ENCODE assay signal across 40 mouse cellular contexts in genomic region chr11:98537480-98538034, GRCm38 (mm10). TPM values are rescaled to one million over a fixed set of nuclear protein-coding genes. Genes with fewer than 3 reads are reported as not detected.
"Had no signal": no experiment of that assay in that cellular context is flagged by ENCODE, and none has a peak within 500 bp of the region (broad histone marks: within the 10 kb centered on the region; RNA-seq: fewer than 3 reads in every experiment).

No protein-coding gene starts in this region.

- H3K36me3 ChIP-seq: limb, embryonic 10.5 days; limb, embryonic 12.5 days; limb, embryonic 13.5 days; limb, embryonic 15.5 days; liver, embryonic 12.5 days; liver, embryonic 13.5 days; liver, embryonic 15.5 days; lung, embryonic 15.5 days; midbrain, embryonic 10.5 days; midbrain, embryonic 12.5 days; midbrain, embryonic 13.5 days; midbrain, embryonic 15.5 days; neural tube, embryonic 12.5 days had no signal

- H3K27ac ChIP-seq: limb, embryonic 10.5 days; limb, embryonic 12.5 days; limb, embryonic 13.5 days; limb, embryonic 15.5 days; liver, embryonic 12.5 days; liver, embryonic 13.5 days; liver, embryonic 14.5 days; liver, embryonic 15.5 days; lung, embryonic 15.5 days; macrophage; midbrain, embryonic 10.5 days; midbrain, embryonic 12.5 days; midbrain, embryonic 13.5 days; midbrain, embryonic 15.5 days; neural tube, embryonic 12.5 days had no signal

- H3K4me1 ChIP-seq: limb, embryonic 10.5 days; limb, embryonic 12.5 days; limb, embryonic 13.5 days; limb, embryonic 15.5 days; liver, embryonic 12.5 days; liver, embryonic 13.5 days; liver, embryonic 15.5 days; lung, embryonic 15.5 days; midbrain, embryonic 10.5 days; midbrain, embryonic 12.5 days; midbrain, embryonic 13.5 days; midbrain, embryonic 15.5 days; neural tube, embryonic 12.5 days had no signal

- H3K9ac ChIP-seq: limb, embryonic 12.5 days; limb, embryonic 13.5 days; limb, embryonic 15.5 days; liver, embryonic 12.5 days; liver, embryonic 13.5 days; liver, embryonic 14.5 days; liver, embryonic 15.5 days; liver, postnatal 0 days; lung, embryonic 14.5 days; lung, embryonic 15.5 days; midbrain, embryonic 12.5 days; midbrain, embryonic 13.5 days; midbrain, embryonic 15.5 days; neural tube, embryonic 12.5 days had no signal

- H3K4me2 ChIP-seq: limb, embryonic 12.5 days; limb, embryonic 13.5 days; limb, embryonic 15.5 days; liver, embryonic 11.5 days; liver, embryonic 12.5 days; liver, embryonic 13.5 days; liver, embryonic 15.5 days; lung, embryonic 14.5 days; lung, embryonic 15.5 days; midbrain, embryonic 11.5 days; midbrain, embryonic 12.5 days; midbrain, embryonic 13.5 days; midbrain, embryonic 15.5 days; neural tube, embryonic 12.5 days had no signal

- H3K9me3 ChIP-seq: limb, embryonic 10.5 days; limb, embryonic 12.5 days; limb, embryonic 15.5 days; liver, embryonic 12.5 days; liver, embryonic 13.5 days; liver, embryonic 15.5 days; lung, embryonic 15.5 days; midbrain, embryonic 10.5 days; midbrain, embryonic 13.5 days; midbrain, embryonic 15.5 days; neural tube, embryonic 12.5 days had no signal

- H3K4me3 ChIP-seq: limb, embryonic 10.5 days; limb, embryonic 12.5 days; limb, embryonic 13.5 days; limb, embryonic 15.5 days; liver, embryonic 12.5 days; liver, embryonic 13.5 days; liver, embryonic 15.5 days; lung, embryonic 15.5 days; megakaryocyte, embryonic 14.5 days; midbrain, embryonic 10.5 days; midbrain, embryonic 12.5 days; midbrain, embryonic 13.5 days; midbrain, embryonic 15.5 days; myocyte; neural tube, embryonic 12.5 days had no signal

- DNase-seq: left cerebral cortex, postnatal 4 days; liver; liver, embryonic 13.5 days; liver, postnatal 0 days; lung, adult 18-20 months; lung, adult 2 months; lung, embryonic 14.5 days; lung, postnatal 10 days; lung, postnatal 14 days; lung, postnatal 36 days; lung, postnatal 4 days; midbrain, embryonic 14.5 days had no signal

RNA-seq across cellular contexts. Expression of gene Ikzf3, which starts 8.3 kb away (rescaled TPM):
- total RNA-seq: left cerebral cortex, postnatal 36 days had no signal
- polyA plus RNA-seq: limb, embryonic 10.5 days; limb, embryonic 11.5 days; midbrain, embryonic 14.5 days; midbrain, embryonic 16.5 days; myocyte; neural tube, embryonic 11.5 days had no signal

RNA-seq across cellular contexts. Expression of gene Zpbp2, which starts 13.3 kb away (rescaled TPM):
- total RNA-seq: left cerebral cortex, adult 8-10 months; left cerebral cortex, postnatal 14 days; left cerebral cortex, postnatal 25 days; left cerebral cortex, postnatal 4 days; midbrain, postnatal 0 days had no signal
- polyA plus RNA-seq: limb, embryonic 12.5 days; liver, adult 2 months; lung, embryonic 16.5 days; macrophage; midbrain, embryonic 14.5 days; myocyte; neural tube, embryonic 12.5 days had no signal
